Mouse (Mus musculus) heart, embryonic 12.5 days (tissue): ENCODE data around the gene Med26. TPM values are rescaled to one million over a fixed set of nuclear protein-coding genes. Genes with fewer than 3 reads are reported as not detected.

Experiments used
- ATAC-seq: fragments of 200-750 bp; cut with Nextera tagmentation; 2 replicates; pipeline ENCODE4 v1.8.0; 2017; ENCODE audit warnings: moderate TSS enrichment, moderate library complexity; ENCODE audit not compliant: insufficient number of reproducible peaks, low FRiP score
- H3K27ac ChIP-seq: fragments of 300-500 bp; sonication (generic); 2 replicates; pipeline ENCODE4 v1.5.1; 2016; ENCODE audit warnings: mild to moderate bottlenecking, moderate library complexity; ENCODE audit not compliant: poor library complexity, severe bottlenecking
- H3K27me3 ChIP-seq: fragments of 300-500 bp; sonication (generic); replicated peaks from 2 replicates; pipeline ENCODE4 v1.6.1; 2016; ENCODE audit warnings: mild to moderate bottlenecking, moderate library complexity
- H3K36me3 ChIP-seq: fragments of 300-500 bp; sonication (generic); 2 replicates; pipeline ENCODE4 v1.6.1; 2016; ENCODE audit warnings: mild to moderate bottlenecking, moderate library complexity
- H3K4me1 ChIP-seq: fragments of 300-500 bp; sonication (generic); replicated peaks from 2 replicates; pipeline ENCODE4 v1.6.1; 2016; ENCODE audit warnings: mild to moderate bottlenecking
- H3K4me2 ChIP-seq: fragments of 300-500 bp; sonication (generic); 2 replicates; pipeline ENCODE4 v1.6.1; 2016; ENCODE audit warnings: mild to moderate bottlenecking, moderate library complexity
- H3K4me3 ChIP-seq: fragments of 300-500 bp; sonication (generic); 2 replicates; pipeline ENCODE4 v1.5.1; 2016; ENCODE audit warnings: mild to moderate bottlenecking
- H3K9ac ChIP-seq: fragments of 300-500 bp; sonication (generic); 2 replicates; pipeline ENCODE4 v1.6.1; 2016; ENCODE audit warnings: mild to moderate bottlenecking, moderate library complexity
- H3K9me3 ChIP-seq: fragments of 300-500 bp; sonication (generic); replicated peaks from 2 replicates; pipeline ENCODE4 v1.6.1; 2016; ENCODE audit warnings: mild to moderate bottlenecking, moderate library complexity
- WGBS: fragments of 180-500 bp; shearing (Covaris S2); methylation state at CpG from one replicate; pipeline ENCODE4 v1.1.7; 2016; 5-methylcytosine and 5-hydroxymethylcytosine counted together
- microRNA-seq: library from miRNA; unstranded; fragments of <30 nt; microRNA quantifications from one replicate; pipeline ENCODE4, GENCODE M21; 2017
- polyA plus RNA-seq: library from polyadenylated mRNA; unstranded; fragments of >200 nt; fragmentation: Nextera tagmentation; extraction: Ambion mirVana; gene quantifications from 2 replicates; pipeline ENCODE4 v1.2.1, GENCODE M21; 2016

Gene Med26
- polyA plus RNA-seq, 1 experiment from 2014 or later, result 10.6 TPM

GRCm38 (mm10) chr8:72453904-72454303, 94.2 kb downstream of the Med26 start:
- Histone ChIP-seq H3K36me3 (peaks cover 69% of the 10 kb centered on the region), H3K4me2 (no peak overlapping the region), H3K4me1 (0 out of 2 replicates have a peak, but pooled peaks cover 5% of the 10 kb centered on the region), H3K9me3 (peaks cover 6% of the 10 kb centered on the region), H3K27me3 (no peaks in the 10 kb centered on the region), H3K27ac (no peak overlapping the region), H3K9ac (no peak overlapping the region), H3K4me3 (no peak overlapping the region)
- ATAC-seq, result no peak
- WGBS, result 94% methylated on average over 2 of the region's 2 CpGs

- Histone ChIP-seq H3K27ac (no peak overlapping the region), H3K27me3 (no peaks in the 10 kb centered on the region), H3K4me2 (no peak overlapping the region), H3K9ac (no peak overlapping the region), H3K9me3 (peaks cover 6% of the 10 kb centered on the region), H3K4me3 (no peak overlapping the region), H3K4me1 (0 out of 2 replicates have a peak, but pooled peaks cover 5% of the 10 kb centered on the region), H3K36me3 (peaks cover 74% of the 10 kb centered on the region)
- 69% methylated on average over 8 of the region's 8 CpGs for WGBS
- no peak for ATAC-seq
These were observed 96.6 kb downstream of the Med26 start for GRCm38 (mm10) chr8:72451516-72451915.

DNA sequence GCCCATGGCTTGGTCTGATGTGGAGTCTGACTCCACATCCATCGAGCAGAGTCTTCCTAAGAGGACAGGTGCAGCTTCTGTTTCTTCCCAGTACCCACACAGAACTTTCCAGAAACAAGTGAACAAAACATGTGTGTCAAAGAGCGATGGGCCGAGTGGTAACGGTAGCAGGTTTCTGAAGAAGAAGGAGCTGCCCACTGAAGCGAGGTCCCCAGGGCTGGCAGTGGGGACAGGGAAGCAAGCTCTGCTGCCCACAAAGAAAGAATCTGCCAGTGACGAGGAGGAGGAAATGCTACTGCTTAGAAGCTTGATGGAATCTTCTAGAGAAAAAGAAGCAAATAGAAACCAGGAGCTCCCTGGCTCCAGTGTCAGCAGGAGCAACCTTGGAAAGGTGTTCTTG, 103.0 kb downstream of the Med26 start:
- H3K27me3 ChIP-seq, result no peaks in the 10 kb centered on the region
- ATAC-seq, result no peak
- no peak overlapping the region for H3K9ac ChIP-seq
- WGBS, result 93% methylated on average over 6 of the region's 6 CpGs
- H3K4me2 ChIP-seq, result no peak overlapping the region
- H3K4me1 ChIP-seq, result no peaks in the 10 kb centered on the region
- H3K36me3 ChIP-seq, result peaks cover 31% of the 10 kb centered on the region
- no peak overlapping the region for H3K4me3 ChIP-seq
- no peak overlapping the region for H3K27ac ChIP-seq
- no peaks in the 10 kb centered on the region for H3K9me3 ChIP-seq

Small RNA genes lying within 50 kb of the gene (microRNA-seq; reads per million reads assigned to microRNA genes)
- gene Gm28019 (not detected), gene Mir7068 (3.8 reads per million, percentile 12 among the genes with 10 or more reads in this experiment)

Other genes with a start within 250 kb of the Med26 start
- 17.1 and 19.9 TPM in 2 replicates for gene Gm10282, start 243.0 kb downstream of the Med26 start, polyA plus RNA-seq
- 28.1 and 31.6 TPM in 2 replicates for gene Klf2, start 229.2 kb downstream of the Med26 start, polyA plus RNA-seq
- gene Eps15l1, start 126.8 kb downstream of the Med26 start, polyA plus RNA-seq, result 47.4 and 50.6 TPM in 2 replicates
- gene Calr3, start 104.4 kb downstream of the Med26 start, polyA plus RNA-seq, result 0.78 and 1.3 TPM in 2 replicates
- 10.7 and 11.0 TPM in 2 replicates for gene 1700030K09Rik, start 104.4 kb downstream of the Med26 start, polyA plus RNA-seq
- gene Cherp, start 73.0 kb downstream of the Med26 start, polyA plus RNA-seq, result 57.2 and 60.6 TPM in 2 replicates
- 22.5 and 23.6 TPM in 2 replicates for gene Slc35e1, start 55.7 kb downstream of the Med26 start, polyA plus RNA-seq
- gene Smim7, start 22.8 kb upstream of the Med26 start, polyA plus RNA-seq, result 109 TPM in 2 replicates
- gene Tmem38a, start 23.8 kb upstream of the Med26 start, polyA plus RNA-seq, result 53.2 and 53.8 TPM in 2 replicates
- 0.13 and 0.15 TPM in 2 replicates for gene Nwd1, start 98.4 kb upstream of the Med26 start, polyA plus RNA-seq
- 147 and 151 TPM in 2 replicates for gene Sin3b, start 175.0 kb upstream of the Med26 start, polyA plus RNA-seq
- 0.54 and 0.91 TPM in 2 replicates for gene F2rl3, start 213.6 kb upstream of the Med26 start, polyA plus RNA-seq